Mouse (Mus musculus) lung, adult 2 months (tissue): ENCODE data around the gene Traf3ip1. TPM values are rescaled to one million over a fixed set of nuclear protein-coding genes. Genes with fewer than 3 reads are reported as not detected.

ENCODE experiments used
- DNase-seq: peaks from one replicate; pipeline ENCODE4 v3.0.0; 2022
- H3K4me1 ChIP-seq: fragments of 200-500 bp; 2 replicates; pipeline ENCODE4 v1.6.1; 2011; ENCODE audit warnings: low read length; ENCODE audit not compliant: control insufficient read depth, insufficient read depth
- H3K4me3 ChIP-seq: fragments of 200-500 bp; replicated peaks from 2 replicates; pipeline ENCODE3; 2011; ENCODE audit warnings: low read depth, mild to moderate bottlenecking, control low read depth, low read length; ENCODE audit errors: extremely low read depth
- CTCF ChIP-seq: fragments of 200-500 bp; IDR thresholded peaks from 2 replicates; pipeline ENCODE4 v1.5.1; 2011; ENCODE audit warnings: mild to moderate bottlenecking, low read length, control low read depth; ENCODE audit not compliant: insufficient read depth
- POLR2A ChIP-seq: fragments of 200-500 bp; IDR thresholded peaks from 2 replicates; pipeline ENCODE4 v1.6.1; 2011; ENCODE audit warnings: low read depth, mild to moderate bottlenecking, control low read depth, low read length, borderline replicate concordance; ENCODE audit errors: extremely low read depth
- WGBS: fragments of 180-500 bp; shearing (Covaris S2); methylation state at CpG from one replicate; pipeline ENCODE4 v1.1.7; 2018; 5-methylcytosine and 5-hydroxymethylcytosine counted together
- polyA plus RNA-seq: library from polyadenylated mRNA; depleted of rRNA; stranded (reverse); fragments of >200 nt; gene quantifications from 2 replicates; pipeline ENCODE4 v1.2.3, GENCODE M21; 2012; rRNA removed

Gene Traf3ip1
- polyA plus RNA-seq, result 16.1 and 20.2 TPM in 2 replicates

DNA sequence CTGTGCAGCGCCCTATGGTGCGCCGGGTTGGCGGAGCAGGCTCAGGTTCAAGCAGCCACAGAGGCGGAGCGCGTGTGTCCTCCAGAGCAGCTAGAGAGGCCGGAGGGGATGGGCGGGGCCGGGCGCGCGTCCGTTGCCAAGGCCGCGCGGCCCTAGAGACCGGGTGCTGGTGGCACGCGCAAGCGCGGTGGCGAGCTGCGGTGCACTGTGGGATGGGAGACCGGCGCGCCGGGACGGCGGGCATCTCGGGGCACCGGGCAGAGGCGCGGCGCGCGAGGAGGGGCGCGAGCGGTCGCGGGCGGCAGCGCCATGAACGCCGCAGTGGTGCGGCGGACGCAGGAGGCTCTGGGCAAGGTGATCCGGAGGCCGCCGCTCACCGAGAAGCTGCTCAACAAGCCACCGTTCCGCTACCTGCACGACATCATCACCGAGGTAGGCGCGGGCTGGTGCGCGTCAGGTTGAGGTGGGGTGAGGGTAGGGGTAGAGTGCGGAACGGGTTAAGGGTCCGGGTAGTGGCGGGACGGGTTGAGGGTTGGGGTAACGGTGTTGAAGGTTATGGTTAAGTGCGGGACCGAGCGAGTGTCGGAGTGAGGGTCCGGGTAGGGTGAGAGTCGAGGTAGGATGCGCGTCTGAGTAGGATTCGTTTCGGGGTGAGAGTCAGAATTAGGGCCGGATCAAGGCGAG, at the start of gene Traf3ip1:
TSS of gene Traf3ip1 (plus strand) at position 191 of the 684 bp plus-strand sequence.
- TF ChIP-seq CTCF (no peak), POLR2A (peak; percentile 63; the same call in 1 of the 2 replicates)
- peak; percentile 89 for DNase-seq
- Histone ChIP-seq H3K4me1 (peaks cover 5% of the 10 kb centered on the region), H3K4me3 (peak within 1 kb of the TSS; percentile 76)
- under 1% methylated on average over 79 of the region's 79 CpGs for WGBS

DNA sequence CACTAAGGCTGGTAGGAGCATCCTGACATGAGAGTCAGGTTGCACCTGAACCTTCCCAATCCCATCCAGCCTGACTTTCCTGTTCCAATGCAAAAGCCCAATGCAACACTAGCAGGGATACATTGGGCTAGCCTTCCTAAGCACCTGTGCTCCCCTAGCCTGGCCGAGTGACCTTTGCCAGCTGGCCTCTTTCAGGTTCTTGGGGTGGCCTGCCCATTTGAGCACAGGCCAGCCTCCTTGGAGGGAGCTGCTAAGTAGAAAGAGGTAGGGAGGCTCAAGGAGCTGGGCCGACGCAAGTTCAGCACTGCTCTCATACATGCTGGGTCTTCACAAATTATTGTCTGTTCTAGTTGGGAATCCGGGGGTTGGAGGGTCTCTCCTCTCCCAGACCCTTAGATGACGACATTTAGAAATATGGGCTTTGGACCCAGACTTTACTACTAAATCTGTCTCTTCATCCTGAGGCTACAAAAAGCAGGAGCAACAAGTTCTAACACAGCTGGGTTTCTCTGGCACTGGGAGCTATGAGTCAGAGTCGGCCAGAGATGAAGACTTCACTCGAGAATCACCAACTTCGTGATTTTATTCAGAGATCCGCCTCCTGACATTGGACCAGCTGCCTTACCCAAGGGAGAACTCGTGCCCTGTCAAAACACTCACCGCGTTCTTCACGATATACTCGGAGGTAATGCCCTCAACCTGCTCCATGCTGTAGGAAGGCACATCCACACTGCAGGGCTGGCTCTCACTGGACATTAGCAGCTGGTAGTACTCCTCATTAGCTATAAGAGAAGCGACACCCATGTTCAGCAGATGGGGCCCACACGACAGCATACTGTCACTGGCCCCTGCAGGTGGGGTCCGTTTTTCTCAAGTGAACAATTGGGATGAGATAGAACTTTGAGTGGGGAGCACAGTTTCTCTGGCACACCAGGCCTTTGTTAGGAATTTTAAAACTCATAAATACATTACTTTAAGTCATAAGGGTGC, 49.3 kb upstream of the Traf3ip1 start:
- Histone ChIP-seq H3K4me1 (peaks cover 5% of the 10 kb centered on the region), H3K4me3 (no peak overlapping the region)
- TF ChIP-seq CTCF, result no peak
- no peak for TF ChIP-seq POLR2A
- WGBS, result 76% methylated on average over 17 of the region's 17 CpGs
- DNase-seq, result no peak

DNA sequence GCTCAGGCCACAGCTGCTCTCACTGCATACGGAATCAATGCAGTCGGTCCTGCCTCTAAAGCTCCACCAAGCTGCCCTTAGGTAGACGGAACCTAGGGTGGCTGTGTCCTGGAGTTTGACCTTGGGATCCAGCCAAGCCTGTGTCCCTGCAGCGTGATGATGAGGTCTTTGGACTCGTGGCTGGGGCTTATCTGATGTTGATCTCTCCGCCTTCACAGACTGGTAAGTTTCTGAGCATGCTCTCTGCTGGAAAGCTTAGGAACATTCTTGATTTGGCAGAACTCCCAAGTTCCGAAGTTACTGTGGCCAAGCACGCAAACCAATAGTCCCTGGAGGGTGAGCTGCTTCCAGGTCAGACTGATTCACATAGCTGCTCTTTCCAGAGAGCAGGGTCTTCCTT, 48.4 kb upstream of the Traf3ip1 start:
- H3K4me3 ChIP-seq, result no peak overlapping the region
- no peak for TF ChIP-seq CTCF
- TF ChIP-seq POLR2A, result peak; percentile 9; the same call in 1 of the 2 replicates
- peak; percentile 60 for DNase-seq
- peaks cover 5% of the 10 kb centered on the region for H3K4me1 ChIP-seq
- WGBS, result 36% methylated on average over 8 of the region's 8 CpGs

DNA sequence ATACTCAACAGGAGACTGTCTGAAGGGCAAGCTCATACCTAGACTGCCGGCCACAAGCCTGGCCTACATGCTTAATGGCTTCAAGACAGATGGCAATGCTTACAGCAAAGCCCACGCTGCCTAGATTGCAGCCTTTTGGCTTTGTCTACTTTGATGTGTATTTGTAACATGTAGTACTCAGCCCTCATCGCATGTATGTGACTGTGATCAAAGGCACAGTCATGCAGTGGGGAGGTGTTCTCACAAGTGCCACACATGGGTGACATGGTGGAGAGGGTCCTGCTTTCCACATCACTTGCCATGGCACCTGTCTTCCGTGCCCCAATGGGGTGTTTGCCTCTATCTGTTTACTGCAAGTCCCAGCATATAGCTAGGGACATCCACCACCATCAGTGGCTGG, 47.9 kb upstream of the Traf3ip1 start:
- 66% methylated on average over 4 of the region's 4 CpGs for WGBS
- DNase-seq, result no peak
- Histone ChIP-seq H3K4me3 (no peak overlapping the region), H3K4me1 (peaks cover 6% of the 10 kb centered on the region)
- TF ChIP-seq CTCF (no peak), POLR2A (no peak)

DNA sequence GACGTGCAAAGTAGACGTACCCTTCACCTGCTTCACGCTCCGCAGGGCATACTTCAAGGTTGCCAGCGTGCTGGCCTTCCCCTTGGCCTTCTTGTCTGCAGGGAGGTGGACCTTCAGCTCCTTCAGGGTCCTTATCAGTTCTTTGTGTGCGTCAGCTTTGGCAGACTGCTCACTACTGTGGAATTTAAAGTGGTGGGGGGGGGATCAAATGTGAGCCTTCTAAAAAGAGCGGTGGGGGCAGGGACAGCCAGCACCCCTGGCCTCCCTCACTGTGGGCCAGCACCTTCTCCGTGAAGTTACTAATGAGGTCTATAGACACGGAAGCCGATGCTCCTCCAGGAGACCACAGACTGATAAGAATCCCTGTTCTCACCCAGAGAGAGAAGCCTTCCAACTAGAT, 45.8 kb upstream of the Traf3ip1 start:
- no peak for TF ChIP-seq CTCF
- TF ChIP-seq POLR2A, result no peak
- peaks cover 13% of the 10 kb centered on the region for H3K4me1 ChIP-seq
- 66% methylated on average over 10 of the region's 10 CpGs for WGBS
- DNase-seq, result peak; percentile 62
- no peak overlapping the region for H3K4me3 ChIP-seq

DNA sequence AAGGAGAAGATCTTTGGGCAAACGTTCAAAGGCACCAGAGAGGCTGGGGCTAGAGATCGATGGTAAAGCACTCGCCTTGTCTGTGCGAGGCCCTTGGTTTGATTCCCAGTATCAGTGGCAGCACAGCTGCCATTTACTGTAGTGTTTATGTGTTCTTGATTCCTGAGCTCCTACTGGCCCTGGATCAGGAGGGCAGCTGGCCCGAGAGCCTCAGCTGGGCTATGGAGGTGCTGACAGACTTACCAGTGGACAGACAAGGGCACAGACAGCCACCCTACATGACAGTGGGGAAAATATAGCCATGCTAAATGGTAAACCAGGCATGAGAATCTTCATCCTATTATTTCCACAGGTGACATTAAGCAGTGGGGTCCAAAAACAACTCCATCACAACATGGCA, 43.6 kb upstream of the Traf3ip1 start:
- no peak for DNase-seq
- no peak for TF ChIP-seq POLR2A
- TF ChIP-seq CTCF, result no peak
- peaks cover 23% of the 10 kb centered on the region for H3K4me1 ChIP-seq
- WGBS, result 58% methylated on average over 5 of the region's 5 CpGs
- no peak overlapping the region for H3K4me3 ChIP-seq

DNA sequence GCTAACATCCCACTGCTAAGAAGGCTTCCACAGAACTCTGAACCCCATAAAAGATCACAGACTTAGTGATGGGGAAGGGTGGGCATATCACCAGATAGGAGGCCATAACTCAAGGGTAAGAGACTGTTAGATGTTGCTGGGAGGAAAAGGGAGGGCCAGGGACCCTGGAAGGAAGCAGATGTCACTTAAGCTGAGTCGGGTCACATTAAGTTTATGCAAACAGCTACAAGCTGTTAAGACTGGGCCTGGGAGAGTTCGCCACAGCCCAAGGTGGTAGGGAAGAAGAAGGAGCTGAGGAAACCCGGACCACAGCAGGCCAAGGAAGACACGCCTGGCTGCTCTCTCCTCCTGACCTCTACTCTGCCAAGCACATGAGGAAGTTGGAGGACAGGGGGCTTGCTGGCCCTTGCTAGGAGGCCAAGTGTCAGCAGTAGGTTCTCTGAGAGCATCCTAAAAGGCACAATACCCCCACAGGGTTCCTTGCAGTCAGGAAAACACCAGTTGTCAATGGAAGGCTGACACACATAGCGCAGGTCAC, 42.8 kb upstream of the Traf3ip1 start:
- H3K4me1 ChIP-seq, result peaks cover 25% of the 10 kb centered on the region
- no peak for DNase-seq
- 39% methylated on average over 5 of the region's 5 CpGs for WGBS
- TF ChIP-seq CTCF (no peak), POLR2A (no peak)
- H3K4me3 ChIP-seq, result no peak overlapping the region

DNA sequence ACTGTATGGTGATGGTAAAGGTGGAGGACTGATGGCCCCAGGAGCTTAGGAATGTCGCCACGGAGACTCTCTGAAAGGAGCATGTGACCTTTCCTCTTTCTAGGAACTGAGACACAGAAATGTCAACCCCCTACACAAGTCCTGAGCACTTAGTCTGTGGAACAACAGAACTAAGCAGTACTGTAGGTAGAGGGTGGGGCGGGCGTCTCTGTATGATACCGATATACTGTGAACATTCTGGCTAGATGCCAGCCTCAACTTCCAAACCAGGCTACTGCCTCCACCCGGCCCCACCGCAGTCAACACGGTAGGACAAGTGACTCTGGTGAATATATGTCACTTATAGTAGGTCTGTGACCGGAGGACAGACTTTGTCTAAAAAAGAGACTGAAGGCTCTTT, 40.5 kb upstream of the Traf3ip1 start:
- peaks cover 35% of the 10 kb centered on the region for H3K4me1 ChIP-seq
- TF ChIP-seq POLR2A (no peak), CTCF (no peak)
- DNase-seq, result no peak
- 54% methylated on average over 9 of the region's 9 CpGs for WGBS
- H3K4me3 ChIP-seq, result no peak overlapping the region

DNA sequence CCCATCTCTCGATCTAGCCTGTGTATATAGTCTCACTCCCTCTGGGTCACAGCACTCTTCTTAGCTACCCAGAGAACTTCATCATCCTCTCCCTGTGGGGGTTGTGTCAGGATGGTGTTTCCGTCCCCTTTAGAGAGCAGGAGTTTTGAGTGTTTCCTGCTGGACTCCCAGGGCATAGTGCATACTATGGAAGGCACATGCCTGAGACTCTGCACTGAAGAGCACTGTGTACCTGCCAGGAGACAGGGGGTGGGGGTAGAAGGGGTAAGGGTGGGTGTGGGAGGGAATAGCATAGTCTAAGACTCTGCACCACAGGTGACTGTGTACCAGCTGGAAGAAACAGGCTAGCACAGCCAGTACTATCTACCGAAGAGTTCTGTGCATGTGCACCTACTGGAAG, 40.1 kb upstream of the Traf3ip1 start:
- 59% methylated on average over 3 of the region's 3 CpGs for WGBS
- DNase-seq, result no peak
- H3K4me1 ChIP-seq, result peaks cover 35% of the 10 kb centered on the region
- H3K4me3 ChIP-seq, result no peak overlapping the region
- TF ChIP-seq CTCF (no peak), POLR2A (no peak)
